Mouse (Mus musculus) telencephalon, adult 2 months (tissue): ENCODE measurements at regions not wholly inside any gene's neighbourhood (a gene's known extent, or its start where the extent isn't known, plus 50 kb on each side); places are given as distances from the start of the nearest gene placed in this dataset.

Experiments used
- DNase-seq: peaks from one replicate; pipeline ENCODE4 v3.0.0-alpha.2; 2011; ENCODE audit warnings: low read depth, low spot score

- DNase-seq, result no peak
These were observed 54.1 kb upstream of the Adamts2 start for GRCm38 (mm10) chr11:50547776-50548175.

GRCm38 (mm10) chr11:50546456-50547144, 55.3 kb upstream of the Adamts2 start:
- DNase-seq, result no peak

GRCm38 (mm10) chr11:50545421-50545820, 56.5 kb upstream of the Adamts2 start:
- DNase-seq, result no peak

- DNase-seq, result no peak
These were observed 61.7 kb upstream of the Adamts2 start for GRCm38 (mm10) chr11:50540136-50540535.

- no peak for DNase-seq
These were observed 67.6 kb upstream of the Adamts2 start for GRCm38 (mm10) chr11:50534266-50534665.

- peak; percentile 45 for DNase-seq
These were observed 74.0 kb upstream of the Adamts2 start for GRCm38 (mm10) chr11:50527923-50528322.

GRCm38 (mm10) chr11:50520162-50520561, 81.7 kb upstream of the Adamts2 start:
- DNase-seq, result peak; percentile 54

GRCm38 (mm10) chr11:50507882-50508281, 77.0 kb upstream of the Rufy1 start:
- no peak for DNase-seq

- no peak for DNase-seq
These were observed 76.5 kb upstream of the Rufy1 start for GRCm38 (mm10) chr11:50507498-50507824.

- DNase-seq, result no peak
These were observed 76.0 kb upstream of the Rufy1 start for GRCm38 (mm10) chr11:50506820-50507497.

- no peak for DNase-seq
These were observed 70.4 kb upstream of the Rufy1 start for GRCm38 (mm10) chr11:50501352-50501751.

GRCm38 (mm10) chr11:50493123-50493476, 62.2 kb upstream of the Rufy1 start:
- DNase-seq, result no peak

- DNase-seq, result no peak
These were observed 61.6 kb upstream of the Rufy1 start for GRCm38 (mm10) chr11:50492399-50493122.

GRCm38 (mm10) chr11:50483821-50484220, 52.9 kb upstream of the Rufy1 start:
- no peak for DNase-seq

- no peak for DNase-seq
These were observed 52.2 kb upstream of the Rufy1 start for GRCm38 (mm10) chr11:50483116-50483515.

GRCm38 (mm10) chr11:50482607-50483006, 51.7 kb upstream of the Rufy1 start:
- DNase-seq, result no peak
